Comparison of ENCODE assay signal across 16 mouse cellular contexts in genomic region chrX:20228102-20228501, GRCm38 (mm10).
"Had no signal": no experiment of that assay in that cellular context is flagged by ENCODE, and none has a peak within 500 bp of the region (broad histone marks: within the 10 kb centered on the region; RNA-seq: fewer than 3 reads in every experiment).

No protein-coding gene starts in this region.

- H3K4me2 ChIP-seq: neural tube, embryonic 12.5 days; neural tube, embryonic 13.5 days; neural tube, embryonic 15.5 days; stomach, embryonic 15.5 days had no signal

- H3K4me1 ChIP-seq: neural tube, embryonic 12.5 days; neural tube, embryonic 13.5 days; neural tube, embryonic 15.5 days; stomach, embryonic 15.5 days had no signal

- H3K27me3 ChIP-seq: neural tube, embryonic 12.5 days; neural tube, embryonic 13.5 days; neural tube, embryonic 15.5 days; stomach, embryonic 15.5 days had no signal

- H3K27ac ChIP-seq: neural tube, embryonic 12.5 days; neural tube, embryonic 13.5 days; neural tube, embryonic 15.5 days; stomach, embryonic 15.5 days; stomach, postnatal 0 days had no signal

- H3K9me3 ChIP-seq: neural tube, embryonic 12.5 days; neural tube, embryonic 13.5 days; neural tube, embryonic 15.5 days; stomach, embryonic 15.5 days had no signal

- H3K36me3 ChIP-seq: neural tube, embryonic 12.5 days; neural tube, embryonic 13.5 days; neural tube, embryonic 15.5 days; stomach, embryonic 15.5 days had no signal

- H3K9ac ChIP-seq: neural tube, embryonic 12.5 days; neural tube, embryonic 13.5 days; neural tube, embryonic 15.5 days; stomach, embryonic 15.5 days had no signal

- H3K4me3 ChIP-seq: neural tube, embryonic 12.5 days; neural tube, embryonic 13.5 days; neural tube, embryonic 15.5 days; stomach, embryonic 15.5 days had no signal

- DNase-seq: retina, postnatal 1 day; right cerebral cortex, adult 18-20 months; right cerebral cortex, postnatal 14 days; right cerebral cortex, postnatal 25 days; right cerebral cortex, postnatal 4 days; spleen, adult 18-20 months; thymus, adult 18-20 months; thymus, adult 2 months; thymus, postnatal 14 days; thymus, postnatal 36 days; thymus, postnatal 4 days had no signal
